Mouse (Mus musculus): Measurements from ENCODE around the gene Mybbp1a. TPM values are rescaled to one million over a fixed set of nuclear protein-coding genes. Genes with fewer than 3 reads are reported as not detected.
A peak's percentile ranks its signal among the peaks of the same experiment; 100 is the strongest.

The Mybbp1a gene
- polyA plus RNA-seq, 1 experiment: 48.1 TPM

GRCm38 (mm10) chr11:72411093-72411921 is 29.8 kb upstream of the Mybbp1a start, which contains the start of gene Smtnl2:
Gene Smtnl2, minus strand, starts transcription at chr11:72411713.
- H3K4me3 ChIP-seq (ENCODE audit: insufficient read depth, low read length): peak within 1 kb of the TSS; percentile 41
- H3K4me1 ChIP-seq (ENCODE audit: control insufficient read depth, insufficient read depth, low read length): no peaks in the 10 kb centered on the region
- no peak within 1 kb of the TSS for H3K27ac ChIP-seq (ENCODE audit: insufficient read depth, low read length)
- no peak for TF ChIP-seq CTCF (IDR thresholded peaks at IDR 0.05; ENCODE audit: extremely low read depth, insufficient read depth, low read length)
- TF ChIP-seq POLR2A (IDR thresholded peaks at IDR 0.05; ENCODE audit: extremely low read depth, insufficient read depth, low read length): no peak

DNA sequence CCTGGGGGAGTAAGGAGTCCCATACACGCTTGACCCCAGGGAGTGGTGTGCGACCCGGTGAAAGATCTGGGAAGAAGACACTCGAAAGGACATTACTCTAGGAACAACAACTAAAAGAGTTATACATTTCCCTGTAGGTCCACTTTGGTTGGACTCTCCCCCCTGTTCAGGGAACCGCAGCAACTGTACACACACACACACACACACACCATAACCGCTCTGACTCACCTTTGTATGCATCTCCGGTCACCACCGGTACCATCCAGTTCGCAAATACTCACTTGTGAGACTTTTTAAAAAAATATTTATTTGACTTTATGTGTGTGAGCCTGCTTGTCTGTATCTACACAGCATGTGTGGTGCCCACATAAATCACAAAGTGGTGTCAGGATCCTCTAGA is 29.2 kb upstream of the Mybbp1a start:
- Histone ChIP-seq H3K4me3 (ENCODE audit: insufficient read depth, low read length) (no peak overlapping the region; the same call in 1 of the 2 replicates), H3K27ac (ENCODE audit: insufficient read depth, low read length) (no peak overlapping the region), H3K4me1 (ENCODE audit: control insufficient read depth, insufficient read depth, low read length) (no peaks in the 10 kb centered on the region)
- no peak for TF ChIP-seq POLR2A (IDR thresholded peaks at IDR 0.05; ENCODE audit: extremely low read depth, insufficient read depth, low read length)
- TF ChIP-seq CTCF (IDR thresholded peaks at IDR 0.05; ENCODE audit: extremely low read depth, insufficient read depth, low read length): no peak

- Histone ChIP-seq H3K4me1 (ENCODE audit: control insufficient read depth, insufficient read depth, low read length) (no peaks in the 10 kb centered on the region), H3K4me3 (ENCODE audit: insufficient read depth, low read length) (no peak overlapping the region), H3K27ac (ENCODE audit: insufficient read depth, low read length) (no peak overlapping the region)
- TF ChIP-seq CTCF (IDR thresholded peaks at IDR 0.05; ENCODE audit: extremely low read depth, insufficient read depth, low read length) (no peak), POLR2A (IDR thresholded peaks at IDR 0.05; ENCODE audit: extremely low read depth, insufficient read depth, low read length) (no peak)
Observed at GRCm38 (mm10) chr11:72413016-72413415, 28.1 kb upstream of the Mybbp1a start.

DNA sequence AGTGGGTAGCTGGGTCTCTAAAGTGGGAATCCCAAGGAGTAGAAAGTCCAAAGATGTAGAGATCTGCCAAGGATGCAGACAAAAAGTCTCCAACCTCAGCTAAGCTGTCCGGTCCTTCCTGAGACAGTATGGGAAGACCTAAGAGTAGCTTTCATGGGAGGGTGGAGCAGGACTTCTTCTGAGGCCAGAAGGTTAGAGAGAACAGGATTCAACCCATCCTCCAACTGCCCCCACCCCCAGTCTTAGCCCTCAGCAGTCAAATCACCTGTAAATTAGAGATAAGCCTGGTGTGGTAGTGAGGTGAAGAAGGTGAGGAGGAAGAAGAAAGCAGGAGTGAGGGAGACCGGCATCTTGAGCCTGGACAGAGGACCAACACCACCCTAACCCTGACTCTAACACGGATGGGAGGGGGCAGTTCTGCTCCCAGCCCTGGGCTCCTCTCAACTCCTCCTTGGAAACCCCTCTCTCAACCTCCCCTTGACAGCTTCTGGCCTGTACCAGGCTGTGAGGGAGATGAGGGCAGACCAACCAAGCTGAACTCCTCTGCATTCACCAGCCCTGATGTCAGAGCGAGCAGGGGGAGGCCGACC is 27.5 kb upstream of the Mybbp1a start:
- H3K27ac ChIP-seq (ENCODE audit: insufficient read depth, low read length): no peak overlapping the region
- TF ChIP-seq POLR2A (IDR thresholded peaks at IDR 0.05; ENCODE audit: extremely low read depth, insufficient read depth, low read length) (no peak), CTCF (IDR thresholded peaks at IDR 0.05; ENCODE audit: extremely low read depth, insufficient read depth, low read length) (no peak)
- no peaks in the 10 kb centered on the region for H3K4me1 ChIP-seq (ENCODE audit: control insufficient read depth, insufficient read depth, low read length)
- no peak overlapping the region for H3K4me3 ChIP-seq (ENCODE audit: insufficient read depth, low read length)

DNA sequence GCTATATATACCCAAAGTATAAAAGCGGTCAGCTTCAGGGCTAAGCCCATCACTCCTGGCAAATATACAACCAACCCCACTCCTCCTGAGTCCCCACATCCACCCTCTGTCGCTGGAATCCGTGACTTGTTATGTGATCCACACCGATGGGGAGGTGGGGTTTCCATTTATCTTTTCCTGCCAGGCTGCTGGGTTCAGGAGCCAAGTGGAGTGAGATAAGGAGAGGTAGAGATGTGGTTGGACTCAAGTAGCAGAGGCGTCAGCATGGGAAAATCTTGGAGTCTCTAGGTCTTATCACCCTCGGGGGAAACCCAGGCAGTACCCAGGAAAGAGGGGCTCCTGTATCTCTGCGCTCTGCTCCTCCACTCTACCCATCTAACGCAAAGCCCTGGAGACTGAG is 26.0 kb upstream of the Mybbp1a start:
- Histone ChIP-seq H3K27ac (ENCODE audit: insufficient read depth, low read length) (no peak overlapping the region), H3K4me3 (ENCODE audit: insufficient read depth, low read length) (no peak overlapping the region), H3K4me1 (ENCODE audit: control insufficient read depth, insufficient read depth, low read length) (no peaks in the 10 kb centered on the region)
- TF ChIP-seq POLR2A (IDR thresholded peaks at IDR 0.05; ENCODE audit: extremely low read depth, insufficient read depth, low read length) (no peak), CTCF (IDR thresholded peaks at IDR 0.05; ENCODE audit: extremely low read depth, insufficient read depth, low read length) (no peak)

- no peak for TF ChIP-seq POLR2A (IDR thresholded peaks at IDR 0.05; ENCODE audit: extremely low read depth, insufficient read depth, low read length)
- no peak for TF ChIP-seq CTCF (IDR thresholded peaks at IDR 0.05; ENCODE audit: extremely low read depth, insufficient read depth, low read length)
- Histone ChIP-seq H3K4me1 (ENCODE audit: control insufficient read depth, insufficient read depth, low read length) (no peaks in the 10 kb centered on the region), H3K4me3 (ENCODE audit: insufficient read depth, low read length) (no peak overlapping the region), H3K27ac (ENCODE audit: insufficient read depth, low read length) (no peak overlapping the region)
Observed at GRCm38 (mm10) chr11:72416666-72417065, 24.5 kb upstream of the Mybbp1a start.

DNA sequence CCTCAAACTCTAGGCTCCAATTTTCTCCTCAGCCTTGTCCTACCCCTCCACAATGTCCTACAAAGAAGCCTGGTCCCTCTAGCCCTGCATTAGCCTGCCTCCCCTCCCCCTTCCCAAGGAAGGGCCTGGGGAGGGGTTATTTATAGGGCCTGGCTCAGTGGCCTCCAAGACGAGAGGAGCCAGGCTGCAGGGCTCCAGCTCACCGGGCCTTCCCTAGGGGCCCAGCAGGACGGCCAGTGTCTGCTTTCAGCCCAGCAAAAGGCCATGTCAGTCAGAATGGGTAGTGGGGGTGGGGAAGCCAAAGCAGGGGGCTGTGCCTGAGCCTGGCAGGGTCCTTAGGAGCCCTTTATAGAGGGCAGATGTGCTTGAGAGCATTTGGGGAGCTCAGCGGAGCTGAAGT is 23.8 kb upstream of the Mybbp1a start:
- no peak overlapping the region for H3K4me3 ChIP-seq (ENCODE audit: insufficient read depth, low read length)
- no peaks in the 10 kb centered on the region for H3K4me1 ChIP-seq (ENCODE audit: control insufficient read depth, insufficient read depth, low read length)
- no peak overlapping the region for H3K27ac ChIP-seq (ENCODE audit: insufficient read depth, low read length)
- no peak for TF ChIP-seq CTCF (IDR thresholded peaks at IDR 0.05; ENCODE audit: extremely low read depth, insufficient read depth, low read length)

DNA sequence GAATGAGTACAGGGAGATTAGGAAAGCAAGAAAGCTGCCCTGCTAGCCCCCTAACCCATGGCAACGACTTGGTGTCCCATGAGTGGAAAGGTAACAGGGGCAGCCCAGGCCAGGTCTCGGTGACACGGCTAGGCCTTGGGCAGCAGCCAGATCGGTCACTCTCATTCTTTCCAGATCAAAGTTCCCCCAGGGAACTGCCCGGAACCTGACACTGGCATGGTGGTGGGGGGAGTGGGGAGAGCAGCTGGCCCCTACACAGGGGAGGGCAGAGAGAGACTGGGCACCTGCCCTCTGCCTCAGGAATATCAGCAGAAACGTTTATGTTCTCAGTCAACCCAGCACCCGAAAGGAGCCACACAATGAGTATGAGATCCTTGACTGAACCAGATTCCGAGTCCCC is 22.9 kb upstream of the Mybbp1a start:
- H3K27ac ChIP-seq (ENCODE audit: insufficient read depth, low read length): no peak overlapping the region
- H3K4me1 ChIP-seq (ENCODE audit: control insufficient read depth, insufficient read depth, low read length): no peaks in the 10 kb centered on the region
- TF ChIP-seq CTCF (IDR thresholded peaks at IDR 0.05; ENCODE audit: extremely low read depth, insufficient read depth, low read length) (no peak), POLR2A (IDR thresholded peaks at IDR 0.05; ENCODE audit: extremely low read depth, insufficient read depth, low read length) (no peak)
- no peak overlapping the region for H3K4me3 ChIP-seq (ENCODE audit: insufficient read depth, low read length)

GRCm38 (mm10) chr11:72419006-72419405 is 22.1 kb upstream of the Mybbp1a start:
- Histone ChIP-seq H3K27ac (ENCODE audit: insufficient read depth, low read length) (no peak overlapping the region), H3K4me1 (ENCODE audit: control insufficient read depth, insufficient read depth, low read length) (no peaks in the 10 kb centered on the region), H3K4me3 (ENCODE audit: insufficient read depth, low read length) (no peak overlapping the region)
- TF ChIP-seq POLR2A (IDR thresholded peaks at IDR 0.05; ENCODE audit: extremely low read depth, insufficient read depth, low read length) (no peak), CTCF (IDR thresholded peaks at IDR 0.05; ENCODE audit: extremely low read depth, insufficient read depth, low read length) (no peak)
